Mouse (Mus musculus): ENCODE results near the gene Bub1.
A peak's percentile ranks its signal among the peaks of the same experiment; 100 is the strongest.

The Bub1 gene

DNA sequence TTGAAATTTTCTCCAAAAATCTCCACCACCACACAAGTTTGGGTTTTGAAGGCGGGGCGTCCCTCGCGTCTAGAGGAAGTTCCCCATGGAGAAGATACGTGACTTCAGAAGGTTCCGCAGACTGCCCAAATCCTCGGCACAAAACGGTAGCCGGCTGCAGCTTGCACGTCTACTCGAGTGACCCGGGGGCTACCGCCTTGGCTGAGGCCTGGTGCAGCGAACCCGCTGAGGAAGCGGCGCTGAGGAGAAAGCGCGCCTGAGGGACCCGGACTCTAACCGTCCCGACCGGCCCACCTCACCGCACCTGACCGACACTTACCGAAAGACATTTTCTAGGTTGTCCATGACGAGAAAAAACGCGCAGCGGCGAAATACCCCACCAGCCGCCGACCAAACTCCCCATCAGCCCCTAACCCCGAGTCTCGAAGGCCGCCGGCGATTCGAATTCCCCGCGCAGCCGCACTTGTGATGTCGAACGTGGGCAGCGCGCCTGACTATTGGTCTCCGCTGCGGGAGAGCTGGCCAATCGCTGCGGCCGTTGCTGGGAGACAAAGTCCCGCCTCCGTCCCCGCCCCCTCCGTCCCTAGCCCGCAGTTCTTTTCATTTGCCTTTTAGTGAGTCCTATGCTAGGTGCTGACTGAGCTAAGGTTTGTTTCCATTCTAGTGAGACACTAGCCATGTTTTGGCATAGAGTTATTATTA is at the start of gene Bub1:
Bub1 (minus strand) TSS at position 465 of the 702 bp plus-strand sequence.
- DNase-seq (ENCODE audit: low spot score) = peak; percentile 91

DNA sequence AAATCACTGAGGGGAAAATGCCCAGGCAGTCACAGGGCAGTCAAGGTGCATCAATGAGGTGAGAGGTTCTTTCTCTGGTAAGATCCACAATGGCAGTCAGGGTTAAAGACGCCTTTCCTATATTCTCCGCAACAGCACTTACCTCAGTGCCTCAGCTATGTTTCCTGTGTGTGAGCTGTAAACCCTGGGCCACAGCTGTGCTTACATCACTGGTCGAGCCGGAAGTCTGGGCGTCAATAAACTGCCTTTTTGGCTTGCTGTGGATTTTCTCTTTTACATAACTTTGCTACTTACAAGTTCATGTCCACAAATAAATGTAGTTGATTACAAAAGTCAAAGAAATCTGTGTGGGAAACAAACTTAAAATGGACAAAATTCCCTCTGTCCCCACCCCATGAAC is 49.4 kb upstream of the Bub1 start:
- peak; percentile 32 for DNase-seq (ENCODE audit: low spot score)

DNA sequence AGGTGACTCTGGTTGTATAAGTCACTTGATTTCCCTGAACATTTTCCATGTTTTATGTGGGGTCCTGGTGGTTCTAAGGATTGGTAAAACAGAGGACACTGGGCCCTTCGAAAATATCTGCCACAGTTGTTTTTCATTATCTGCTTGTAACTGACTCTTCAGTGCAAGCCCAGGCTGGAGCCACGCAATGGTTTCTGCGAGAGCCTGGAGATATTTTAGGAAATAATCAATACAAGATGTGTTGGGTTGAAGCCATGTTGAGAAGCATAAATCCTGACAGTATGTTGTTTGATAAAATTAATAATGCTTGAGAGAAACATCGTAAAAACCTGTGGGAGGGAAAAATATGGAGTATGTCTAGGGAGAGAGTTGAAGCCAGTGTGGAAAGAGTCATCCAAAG is 32.7 kb upstream of the Bub1 start:
- DNase-seq (ENCODE audit: low spot score) = no peak

DNA sequence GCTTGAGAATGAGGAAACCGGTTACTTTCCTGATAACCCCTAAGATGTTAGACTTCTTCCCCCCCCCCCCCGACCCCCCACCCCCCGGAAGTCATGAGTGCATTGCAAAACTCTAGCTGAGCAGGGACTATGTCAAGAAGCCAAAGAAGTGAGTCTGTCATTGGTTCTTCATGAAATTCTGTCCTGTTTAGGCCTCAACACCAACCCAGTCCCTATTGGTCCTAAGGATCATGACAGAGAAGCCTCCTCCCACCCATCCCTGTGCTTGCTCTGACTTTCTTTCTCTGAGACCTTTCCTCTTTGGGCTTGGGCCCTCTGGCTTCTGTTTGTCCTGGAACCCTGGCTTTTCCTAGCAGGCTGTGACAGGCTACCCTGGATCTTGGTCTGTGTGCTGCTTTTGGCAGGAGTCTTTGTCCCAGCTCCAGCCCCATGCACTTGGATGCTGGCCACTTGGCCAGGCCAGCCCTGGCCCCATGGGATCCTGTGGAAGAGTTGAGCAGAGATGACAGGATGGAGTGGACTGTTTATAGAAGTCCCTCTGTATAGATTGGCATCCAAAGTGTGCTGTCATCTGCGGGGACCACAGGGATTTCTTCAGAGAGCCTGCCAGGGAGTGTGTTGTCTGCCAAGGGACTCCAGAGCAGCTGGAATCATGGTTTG is 22.8 kb upstream of the Bub1 start:
- no peak for DNase-seq (ENCODE audit: low spot score)

DNA sequence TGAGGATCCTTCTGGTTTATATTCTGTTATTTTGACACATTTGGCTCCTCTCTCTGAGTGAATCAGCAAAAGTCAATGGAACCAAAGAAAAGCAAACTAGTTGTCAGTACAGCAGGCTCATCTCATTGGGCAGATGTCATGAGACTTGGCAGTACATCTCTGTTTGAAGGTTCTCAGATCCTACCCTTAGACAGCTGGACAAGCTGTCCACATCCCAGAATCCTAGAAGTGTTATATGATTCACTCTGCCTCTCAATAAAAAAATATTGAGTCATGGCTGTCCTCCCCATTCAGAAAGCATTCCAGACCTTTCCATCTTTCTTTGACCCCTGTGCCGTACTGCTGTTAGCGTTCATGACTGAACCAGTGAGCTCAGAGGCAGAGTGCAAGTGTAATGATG is 18.7 kb upstream of the Bub1 start:
- DNase-seq (ENCODE audit: low spot score) = no peak

DNA sequence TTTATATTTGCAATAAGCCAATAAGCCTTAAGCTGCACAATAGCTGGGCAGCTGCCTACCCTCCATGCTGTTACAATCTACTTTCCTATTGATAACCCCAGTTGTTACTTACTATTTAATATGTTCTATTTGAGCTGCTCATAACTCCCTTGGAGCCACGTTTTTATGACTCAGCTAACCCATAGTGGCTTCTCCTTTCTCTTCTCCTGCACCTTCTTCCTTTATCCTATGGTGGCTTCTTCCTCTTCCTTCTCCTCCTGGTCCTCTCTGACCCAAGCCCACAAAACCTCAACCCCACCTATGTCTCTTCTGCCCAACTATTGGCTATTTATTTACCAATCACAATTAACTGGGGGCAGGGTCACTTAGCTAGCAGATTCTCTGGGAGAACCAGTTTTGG is 14.9 kb upstream of the Bub1 start:
- DNase-seq (ENCODE audit: low spot score) = no peak

DNA sequence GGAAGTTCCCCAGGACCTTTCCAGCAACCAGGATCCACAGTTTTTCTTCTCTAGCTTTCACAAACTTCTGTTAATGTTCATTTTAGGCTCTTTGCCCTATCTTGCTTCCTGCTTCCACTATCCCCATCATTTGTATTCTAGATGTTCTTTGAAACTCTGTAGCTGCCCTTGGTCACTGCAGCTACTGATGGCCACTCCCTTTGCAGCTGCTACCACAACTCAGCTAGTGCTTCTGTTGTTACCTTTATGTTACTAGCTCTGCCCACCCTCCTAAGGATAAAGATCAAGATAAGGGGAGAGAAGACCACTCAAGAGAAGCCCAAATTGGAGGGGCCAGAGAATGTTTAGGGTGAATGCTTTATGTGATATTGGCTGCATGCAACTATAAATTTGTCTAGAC is 14.3 kb upstream of the Bub1 start:
- no peak for DNase-seq (ENCODE audit: low spot score)

DNA sequence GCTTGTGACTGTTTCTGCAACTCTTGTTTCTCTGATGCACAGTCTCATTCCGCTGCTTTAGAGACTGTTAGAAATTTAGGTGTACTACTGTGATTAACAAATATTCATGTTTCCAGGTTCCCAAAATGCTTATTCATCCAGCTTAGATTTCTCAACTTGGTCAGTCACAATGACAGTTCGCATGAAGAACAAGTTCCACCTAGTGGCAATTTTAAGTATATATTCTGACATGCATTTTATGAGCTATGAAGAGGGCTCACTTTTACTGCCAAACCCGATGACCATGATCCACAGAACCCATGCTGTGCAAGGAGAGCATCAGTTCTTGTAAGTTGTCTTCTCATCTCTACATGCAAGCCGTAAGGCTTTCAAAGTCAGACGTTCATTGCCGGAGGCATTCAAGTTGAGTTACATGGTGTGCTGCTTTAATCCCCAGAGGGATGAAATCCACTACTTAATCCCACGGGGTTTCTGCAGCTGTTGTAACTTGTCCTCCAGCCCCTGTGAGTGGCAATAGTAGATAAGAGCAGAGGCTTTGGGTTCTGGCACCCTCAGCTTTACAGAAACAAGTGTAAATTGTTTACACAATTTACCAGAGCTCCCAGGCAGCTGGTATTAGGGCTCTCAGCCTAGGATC is 13.8 kb upstream of the Bub1 start:
- no peak for DNase-seq (ENCODE audit: low spot score)

DNA sequence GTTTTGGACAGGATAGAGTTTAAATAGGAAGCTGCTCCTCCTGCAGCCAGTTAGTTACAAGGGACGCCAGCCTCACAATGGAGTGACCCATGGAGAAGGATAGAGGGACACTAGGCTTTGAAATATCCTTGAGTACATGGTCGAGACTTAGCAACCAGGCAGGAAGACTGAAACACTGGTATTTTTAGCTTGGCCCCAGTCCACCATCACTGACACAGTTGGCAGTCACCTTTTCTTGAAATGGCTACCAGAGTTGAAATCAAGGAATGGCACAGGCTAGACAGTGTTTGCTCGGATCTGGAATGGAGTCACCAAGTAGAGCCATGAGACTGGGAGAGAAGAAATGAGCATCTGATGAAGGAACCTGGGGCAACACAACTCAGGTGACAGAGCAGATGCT is 10.8 kb upstream of the Bub1 start:
- DNase-seq (ENCODE audit: low spot score) = no peak

DNA sequence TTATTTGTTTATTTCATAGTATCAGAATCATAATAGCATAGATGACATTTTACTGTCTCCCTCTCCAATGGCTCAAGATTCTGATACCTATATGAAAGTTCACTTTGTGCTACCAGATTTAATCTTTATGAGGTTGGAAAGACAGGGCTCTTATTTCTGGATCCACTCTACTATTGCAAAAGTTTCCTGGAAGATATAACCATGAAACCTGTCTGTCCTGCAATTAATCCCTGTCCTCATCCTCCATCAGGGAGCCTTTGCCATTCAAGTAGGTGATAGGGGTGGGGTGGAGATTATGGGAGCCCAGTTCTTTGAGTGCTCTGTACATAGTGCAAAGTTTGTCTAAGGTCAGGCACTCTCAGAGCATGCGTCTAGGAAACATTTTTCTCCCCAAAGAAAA is 9.7 kb upstream of the Bub1 start:
- DNase-seq (ENCODE audit: low spot score) = no peak

DNA sequence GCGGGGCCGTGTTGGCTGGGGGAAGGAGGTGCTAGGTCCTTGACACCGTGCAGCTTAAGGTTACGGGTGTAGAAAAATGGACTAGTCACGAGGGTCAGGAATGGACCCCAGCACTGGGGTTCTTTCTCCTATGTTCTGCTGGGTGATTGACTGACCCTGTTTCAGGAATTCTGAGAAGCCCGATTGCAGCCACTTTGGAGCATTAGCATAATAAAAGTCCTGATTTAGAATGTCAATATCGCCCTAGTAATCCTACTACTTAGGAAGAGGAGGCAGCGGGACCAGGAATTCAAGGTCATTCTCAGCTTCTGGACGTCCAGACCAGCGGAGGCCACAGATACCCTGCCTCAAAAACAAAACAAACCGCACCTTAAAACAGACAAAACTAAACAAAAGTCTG is 7.8 kb upstream of the Bub1 start:
- no peak for DNase-seq (ENCODE audit: low spot score)

DNA sequence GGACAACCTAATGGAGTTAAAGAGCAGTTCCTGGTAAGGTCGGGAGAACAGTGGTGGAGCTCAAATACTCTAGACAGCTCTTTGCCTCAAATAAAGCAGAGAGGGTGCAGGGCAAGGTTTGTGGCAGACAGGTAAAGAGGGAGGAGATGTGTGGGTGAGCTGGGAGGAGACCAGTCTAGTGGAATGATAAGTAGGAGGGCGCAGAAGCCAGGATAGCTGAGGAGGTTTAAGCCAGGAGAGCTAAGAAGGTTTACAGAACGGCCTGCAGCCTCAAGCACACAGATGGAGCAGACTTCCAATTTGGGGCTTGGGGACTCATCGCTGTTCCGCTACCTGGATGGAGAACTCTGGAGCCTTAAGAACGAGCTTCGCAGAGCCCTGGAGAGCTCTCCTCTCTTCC is 6.9 kb upstream of the Bub1 start, which contains the start of gene Acoxl:
Acoxl (plus strand) TSS at position 301 of the 400 bp plus-strand sequence.
- no peak for DNase-seq (ENCODE audit: low spot score)

DNA sequence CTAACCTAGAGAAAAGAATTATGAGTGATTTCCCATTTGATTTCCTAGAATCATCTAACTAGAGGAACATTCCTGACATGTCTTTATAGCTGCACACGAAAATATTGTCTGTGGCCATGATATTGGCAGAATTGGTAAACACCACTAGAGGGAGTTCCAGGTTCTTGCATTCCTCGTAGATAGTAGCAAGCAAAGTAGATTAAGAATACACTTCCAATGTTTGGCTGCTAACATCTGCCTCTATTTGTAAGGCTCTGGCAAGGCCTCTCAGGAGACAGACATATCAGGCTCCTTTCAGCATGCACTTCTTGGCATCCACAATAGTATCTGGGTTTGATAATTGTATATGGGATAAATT is 1.1 kb upstream of the Bub1 start:
- peak; percentile 24 for DNase-seq (ENCODE audit: low spot score)

DNA sequence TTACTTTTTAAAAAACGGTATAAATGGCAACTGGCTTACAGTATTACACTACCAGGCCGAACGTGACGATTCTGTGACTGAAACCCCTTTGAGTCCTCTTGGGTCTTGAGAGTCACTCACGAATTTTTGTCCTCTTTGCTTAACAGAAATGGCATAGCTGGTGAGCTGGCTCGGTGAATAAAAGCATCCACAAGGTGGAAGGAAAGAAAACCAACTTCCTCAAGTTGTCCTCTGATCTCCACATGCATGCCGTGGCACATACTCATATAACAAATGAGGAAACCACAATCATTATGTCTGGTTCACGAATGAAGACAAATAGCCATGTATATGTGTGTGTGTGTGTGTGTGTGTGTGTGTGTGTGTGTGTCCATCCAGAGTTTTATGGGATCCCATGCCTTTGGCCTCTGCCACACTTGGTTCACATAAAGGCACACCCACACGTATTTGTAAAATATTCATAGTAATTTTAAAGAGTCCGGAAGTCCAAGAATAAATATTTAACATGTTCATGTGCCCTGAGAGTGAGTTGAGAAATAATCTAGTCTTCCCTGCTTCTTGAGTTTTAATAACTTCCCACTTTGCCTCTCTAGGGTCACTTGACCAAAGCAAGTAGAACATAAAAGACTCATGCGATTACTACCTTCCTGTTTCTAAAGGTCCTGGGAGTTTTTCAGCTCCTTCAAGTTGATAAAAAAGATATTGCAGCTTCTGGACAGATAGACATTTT is 603 bp upstream of the Bub1 start:
- no peak for DNase-seq (ENCODE audit: low spot score)

DNA sequence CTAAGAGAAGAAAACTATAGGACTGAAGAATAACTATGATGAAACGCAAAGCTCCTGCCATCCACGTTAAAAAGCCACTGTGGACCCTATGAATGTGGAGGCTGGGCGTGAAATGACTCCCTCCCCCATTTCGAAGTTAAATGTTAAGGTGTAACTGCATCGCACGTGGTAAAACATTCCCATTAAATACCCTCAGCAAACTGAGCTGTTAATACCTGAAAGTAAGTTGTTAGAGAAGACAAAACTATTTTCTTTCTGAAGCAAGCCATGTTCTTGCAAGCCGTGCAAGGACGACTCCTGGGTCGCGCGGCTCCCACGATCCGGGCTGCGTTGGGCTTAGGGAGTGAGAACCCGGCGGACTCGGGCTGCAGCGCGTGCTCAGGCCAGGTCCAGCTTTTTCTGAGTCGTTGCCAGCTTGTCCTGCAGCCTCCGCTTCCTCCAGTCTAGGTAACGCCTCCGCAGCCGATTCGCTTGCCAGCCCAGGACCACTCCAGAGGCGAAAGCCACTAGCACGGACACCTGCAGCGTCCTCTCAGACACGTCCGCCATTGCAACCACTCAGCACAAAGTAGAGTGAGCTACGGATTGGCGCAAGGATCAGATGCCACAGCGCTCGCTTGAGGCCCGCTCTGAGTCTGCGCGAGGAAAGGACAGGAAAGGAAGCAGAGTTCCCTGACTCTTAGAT is 39.6 kb downstream of the Bub1 start, which contains the start of gene Mtln:
Mtln (minus strand) TSS at position 570 of the 685 bp plus-strand sequence.
- peak; percentile 78 for DNase-seq (ENCODE audit: low spot score)

DNA sequence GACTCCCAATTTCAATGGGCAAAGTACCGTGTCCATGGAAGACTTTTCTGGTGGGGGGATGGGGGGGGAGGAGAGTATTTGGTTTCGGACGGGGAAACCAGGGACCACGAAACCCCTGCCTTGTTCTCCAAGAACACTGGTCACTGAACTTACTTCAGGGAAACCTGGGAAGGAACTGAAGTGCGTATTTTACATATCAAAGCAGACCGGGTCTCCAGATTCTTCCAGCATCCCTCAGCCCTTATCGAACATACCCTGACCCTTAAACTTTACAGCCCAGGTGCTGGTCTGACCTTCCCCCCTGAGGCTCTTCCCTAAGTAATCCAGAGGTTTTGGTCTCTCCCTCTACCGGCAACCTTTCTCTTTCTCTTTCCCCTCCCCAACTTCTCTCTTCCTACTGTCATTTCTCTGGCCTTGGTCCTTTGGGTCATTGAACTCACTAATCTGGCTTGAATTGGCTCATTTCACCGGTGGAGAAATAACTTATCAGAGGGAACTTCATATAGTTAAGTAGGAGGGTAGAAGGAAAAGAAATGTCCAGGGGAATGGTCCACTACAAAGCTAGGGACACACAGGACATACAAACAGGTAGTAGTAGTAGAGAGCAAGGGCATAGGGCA is 41.9 kb downstream of the Bub1 start:
- DNase-seq (ENCODE audit: low spot score) = no peak

DNA sequence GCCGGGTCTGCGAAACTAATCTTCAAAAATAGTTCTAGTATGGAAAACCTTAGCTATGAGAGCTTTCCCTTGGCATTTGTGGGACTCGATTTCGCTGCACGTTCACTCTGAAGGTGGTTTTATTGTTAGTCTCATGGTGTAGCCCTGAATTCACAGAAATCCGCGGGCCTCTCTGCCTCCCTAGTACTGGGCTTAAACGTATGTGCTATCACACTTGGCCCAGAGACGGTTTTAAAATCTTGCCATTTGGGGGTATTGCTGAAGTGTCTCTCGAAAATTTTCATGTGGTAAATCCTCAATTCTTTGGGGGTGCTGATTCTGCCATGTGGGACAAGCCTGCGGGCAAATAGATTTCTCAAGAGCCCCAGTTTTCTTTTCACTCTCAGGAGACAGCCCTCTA is 42.5 kb downstream of the Bub1 start:
- DNase-seq (ENCODE audit: low spot score) = no peak

DNA sequence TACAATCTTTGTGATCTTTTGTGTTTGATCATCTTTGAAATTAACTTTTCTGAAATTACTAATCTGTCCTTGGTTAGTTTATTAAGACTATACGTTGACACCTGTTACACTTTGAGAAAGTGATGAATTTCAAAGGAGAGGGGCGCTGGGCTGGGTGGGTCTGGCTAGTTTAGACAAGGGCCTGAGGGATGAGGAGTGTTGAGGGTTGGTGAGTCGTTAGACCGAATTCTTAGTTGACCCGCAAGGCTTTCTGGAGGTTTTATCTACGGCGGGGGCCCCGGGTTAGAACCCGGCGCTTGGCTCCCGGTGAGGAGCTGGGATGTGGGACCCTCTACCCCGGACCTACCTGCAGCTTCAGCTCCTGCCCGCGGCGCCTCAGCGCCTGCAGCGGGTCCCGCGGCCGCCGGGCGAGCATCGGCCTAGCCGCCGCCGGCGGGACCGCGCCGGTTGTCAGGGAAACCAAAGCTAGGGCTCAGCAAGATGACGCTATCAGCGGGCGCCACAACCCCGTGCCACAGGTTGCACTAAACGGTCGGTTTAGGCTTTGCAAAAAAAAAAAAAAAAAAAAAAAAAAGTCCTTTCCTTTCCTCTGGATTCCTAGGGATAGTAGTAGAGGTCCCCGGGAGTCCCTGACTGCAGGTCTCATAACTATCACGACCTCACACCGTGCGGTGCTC is 43.1 kb downstream of the Bub1 start, which contains the start of gene Nphp1:
Nphp1 (minus strand) TSS at position 458 of the 677 bp plus-strand sequence.
- peak; percentile 83 for DNase-seq (ENCODE audit: low spot score)

DNA sequence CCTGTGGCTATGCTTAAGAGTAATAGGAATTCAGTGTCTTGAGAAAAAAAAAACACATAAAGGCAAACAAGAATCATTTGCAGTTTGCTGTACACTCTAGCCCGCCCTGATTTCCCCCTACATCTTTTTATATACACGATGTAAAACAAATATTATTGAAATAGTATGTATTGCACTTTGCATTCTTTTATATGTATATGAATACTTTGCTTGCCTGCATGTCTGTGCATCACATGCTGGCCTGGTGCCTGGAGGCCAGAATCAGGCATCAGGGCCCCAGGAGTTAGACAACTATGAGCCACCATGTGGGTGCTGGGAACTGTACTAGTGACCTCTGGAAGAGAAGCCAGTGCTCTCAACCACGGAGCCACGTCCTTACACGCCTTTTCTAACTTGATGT is 44.4 kb downstream of the Bub1 start:
- DNase-seq (ENCODE audit: low spot score) = no peak

DNA sequence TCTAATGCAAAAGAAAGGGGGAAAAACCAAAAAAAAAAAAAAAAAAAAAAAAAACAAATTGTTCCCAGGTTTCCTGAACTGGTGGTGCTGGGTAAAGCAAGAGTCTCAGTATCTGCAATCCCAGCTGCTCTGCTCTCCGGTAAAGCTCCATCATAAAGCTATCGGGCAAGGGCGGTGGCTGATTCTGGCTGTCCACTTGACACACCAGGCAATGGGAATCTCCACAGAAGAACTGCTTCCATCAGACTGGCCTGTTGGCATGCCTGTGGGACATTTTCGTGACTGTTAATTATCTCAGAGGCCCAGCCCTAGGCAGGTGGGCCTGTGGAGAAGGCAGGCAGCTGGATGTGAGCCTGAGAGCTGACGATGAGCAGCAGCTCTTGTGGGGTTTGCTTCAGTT is 53.2 kb downstream of the Bub1 start:
- no peak for DNase-seq (ENCODE audit: low spot score)

DNA sequence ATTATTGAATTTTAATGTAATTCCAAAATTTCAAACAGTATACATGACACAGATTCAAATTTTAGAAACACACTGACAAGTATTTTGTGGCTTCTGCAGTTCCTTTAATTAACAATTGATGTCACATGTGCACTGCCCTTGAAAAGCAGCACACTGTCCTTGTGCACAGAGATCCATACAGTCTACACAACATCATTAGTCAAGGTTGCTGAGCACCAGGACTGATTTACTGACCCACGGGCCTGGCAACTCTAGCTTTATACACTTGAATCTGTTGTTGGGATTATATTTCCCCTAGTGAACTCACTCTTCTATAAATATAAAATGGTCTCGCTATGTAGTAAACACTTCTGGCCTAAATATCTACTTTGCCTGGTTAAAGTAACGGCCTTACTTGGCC is 56.7 kb downstream of the Bub1 start:
- no peak for DNase-seq (ENCODE audit: low spot score)

Data from T-cell, adult 2 months (primary cell).